Mouse (Mus musculus) brain, embryonic 18.5 days (tissue): ENCODE results near the gene Bbs9.

Experiments
- DNase-seq: peaks from one replicate; pipeline ENCODE4 v3.0.0-alpha.2; 2012; ENCODE audit warnings: low read depth, low spot score

Bbs9 gene

GRCm38 (mm10) chr9:22748617-22749016 lies 273.1 kb downstream of the Bbs9 start:
- DNase-seq: no peak

DNA sequence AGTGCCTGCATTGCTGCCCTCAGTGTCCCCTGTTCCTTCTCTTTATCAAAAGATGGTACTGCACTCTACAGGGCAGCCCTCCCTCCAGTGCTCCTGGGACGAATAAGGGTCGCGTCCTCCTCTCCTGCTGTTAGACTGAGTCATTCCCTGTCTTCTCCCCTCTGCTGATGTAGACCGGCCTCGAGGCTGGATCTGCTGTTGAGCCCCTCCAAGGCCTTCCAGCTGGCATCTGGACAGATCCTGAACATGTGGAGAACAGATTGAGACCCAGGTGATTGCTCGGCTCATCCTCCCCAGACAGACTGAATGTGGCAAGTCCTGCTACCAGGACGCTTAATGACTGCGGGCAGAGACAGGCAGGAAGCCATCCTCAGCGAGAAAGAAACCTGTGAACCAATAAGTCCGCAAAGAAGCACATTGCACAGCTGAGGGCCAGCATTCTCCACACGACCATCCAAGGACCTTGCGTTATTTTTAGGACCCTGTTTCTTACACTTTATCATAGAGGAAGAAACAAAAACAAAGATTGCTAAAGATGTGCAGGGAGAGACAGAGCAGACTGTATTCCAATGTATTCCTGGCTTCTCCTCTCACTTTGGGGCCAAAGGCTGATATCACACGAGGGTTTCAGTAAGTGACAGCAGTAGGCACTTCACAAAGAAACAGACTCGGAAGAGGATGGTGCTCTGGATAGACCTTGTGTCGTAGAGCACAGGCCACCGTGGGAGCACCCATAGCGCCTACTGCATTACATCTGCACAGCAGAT lies 275.4 kb downstream of the Bbs9 start:
- no peak for DNase-seq

- no peak for DNase-seq
Measured at GRCm38 (mm10) chr9:22751546-22751929, 276.0 kb downstream of the Bbs9 start.

- peak; percentile 18 for DNase-seq
Measured at GRCm38 (mm10) chr9:22754081-22754672, 278.7 kb downstream of the Bbs9 start.

GRCm38 (mm10) chr9:22758487-22758886 lies 283.0 kb downstream of the Bbs9 start:
- no peak for DNase-seq

DNA sequence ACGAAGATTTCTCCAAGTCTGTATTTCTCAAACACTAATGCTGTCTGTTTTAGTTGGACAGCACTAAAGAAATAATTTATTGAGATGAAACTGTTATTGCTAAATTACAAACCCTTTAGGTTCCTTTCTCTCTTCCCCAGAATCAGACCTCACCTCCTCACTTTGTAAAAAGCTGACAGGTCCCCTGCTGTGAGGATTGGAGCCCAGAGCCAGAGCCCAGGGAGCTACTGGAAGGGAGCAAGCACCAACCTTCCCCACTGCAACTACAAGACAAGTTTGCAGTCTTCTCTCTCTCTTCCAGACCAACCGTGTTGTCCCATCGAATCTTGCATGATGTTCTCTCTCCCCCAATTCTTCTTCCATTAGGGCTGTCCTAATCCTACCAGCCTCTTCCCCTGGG lies 283.7 kb downstream of the Bbs9 start:
- no peak for DNase-seq

DNA sequence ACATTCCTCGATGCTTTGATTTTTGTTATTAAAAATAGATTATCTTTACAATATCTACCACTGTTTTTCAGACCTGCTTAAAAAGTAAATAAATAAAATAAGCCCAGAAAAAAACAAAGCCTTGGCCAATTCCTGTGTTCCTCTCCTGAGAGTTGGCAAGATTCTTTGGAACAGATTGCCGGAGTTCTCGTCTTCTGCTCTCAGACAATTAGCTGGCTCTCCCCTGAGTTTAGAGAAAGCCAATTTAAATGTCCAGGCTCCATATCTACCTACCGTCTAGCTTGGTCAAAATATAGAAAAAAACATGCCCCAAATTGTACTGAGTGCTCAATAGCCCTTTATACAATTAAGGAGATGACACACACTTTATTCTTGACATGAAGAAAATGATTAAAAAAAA lies 284.9 kb downstream of the Bbs9 start:
- no peak for DNase-seq

GRCm38 (mm10) chr9:22761487-22761886 lies 286.0 kb downstream of the Bbs9 start:
- DNase-seq: no peak

- DNase-seq: no peak
Measured at GRCm38 (mm10) chr9:22765618-22766220, 290.2 kb downstream of the Bbs9 start.

- no peak for DNase-seq
Measured at GRCm38 (mm10) chr9:22767154-22767553, 291.6 kb downstream of the Bbs9 start.

DNA sequence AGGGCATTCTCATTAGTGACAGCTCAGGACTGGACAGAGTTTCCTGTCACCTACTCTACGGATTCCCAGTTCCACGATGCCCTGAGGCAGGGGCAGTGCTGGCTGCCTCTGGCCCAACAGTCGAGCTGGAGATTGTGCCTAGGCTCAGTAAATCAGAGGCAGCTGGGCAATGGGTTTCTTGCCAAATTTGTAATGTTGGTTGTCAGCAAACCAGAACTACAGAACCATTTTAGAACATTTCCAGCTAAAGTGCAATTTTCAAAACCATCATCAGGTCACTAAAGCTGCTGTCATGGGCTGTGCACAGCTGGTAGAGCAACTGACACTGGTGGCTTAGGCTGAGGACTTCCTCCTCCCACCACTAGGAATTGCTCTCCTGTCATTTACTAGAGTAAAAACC lies 292.3 kb downstream of the Bbs9 start:
- DNase-seq: no peak

DNA sequence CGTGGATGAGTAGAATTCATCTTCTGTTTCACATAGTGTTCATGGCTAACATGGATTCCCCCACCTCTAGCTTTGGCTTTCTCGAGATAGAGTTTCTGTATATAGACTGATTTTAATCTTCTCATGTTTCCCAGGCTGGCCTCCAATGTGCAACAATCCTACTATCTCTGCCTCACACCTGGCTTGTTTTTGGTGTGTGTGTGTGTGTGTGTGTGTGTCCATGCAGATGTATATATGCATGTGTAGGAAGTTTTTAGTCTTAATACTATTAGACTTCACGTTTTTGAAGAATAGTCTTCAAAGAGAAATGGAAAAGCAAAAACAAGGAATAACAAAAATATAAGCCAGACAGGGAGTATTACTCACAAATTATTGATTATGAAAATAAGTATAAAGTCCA lies 296.3 kb downstream of the Bbs9 start:
- DNase-seq: no peak

DNA sequence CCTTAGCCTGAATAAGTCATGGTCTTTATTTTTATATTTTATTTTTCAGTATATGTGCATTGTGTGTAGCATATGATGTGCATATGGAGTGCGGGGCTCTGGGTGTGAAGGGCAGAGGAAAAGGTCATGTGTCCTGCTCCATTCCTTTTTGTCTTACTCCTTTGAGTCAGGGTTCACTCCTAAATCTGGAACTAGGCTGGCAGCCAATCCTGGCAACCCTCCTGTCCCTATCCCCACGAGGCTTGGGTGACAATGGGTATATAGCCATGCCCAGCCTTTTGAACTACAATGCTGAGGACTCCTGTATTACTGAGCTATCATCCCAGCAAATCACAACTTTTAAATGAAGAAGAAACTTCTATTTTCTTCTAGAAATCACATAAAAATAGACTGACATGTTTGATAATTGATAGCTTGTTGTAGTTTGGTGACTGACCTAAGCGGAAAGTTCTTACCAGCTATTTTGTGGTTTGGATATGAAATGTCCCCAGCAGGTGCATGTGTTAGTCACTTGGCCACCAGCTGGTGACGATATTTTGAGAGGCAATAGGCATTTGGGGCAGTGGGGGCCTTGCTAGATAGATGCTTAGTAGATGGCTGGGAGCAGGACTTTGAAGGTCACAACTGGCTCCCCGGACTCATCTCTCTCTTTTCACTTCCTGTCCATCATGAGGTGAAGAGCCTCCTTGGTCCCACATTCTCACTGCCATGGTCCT lies 300.9 kb downstream of the Bbs9 start:
- DNase-seq: no peak

GRCm38 (mm10) chr9:22777425-22777824 lies 301.9 kb downstream of the Bbs9 start:
- DNase-seq: no peak

- DNase-seq: no peak
Measured at GRCm38 (mm10) chr9:22779631-22780030, 304.1 kb downstream of the Bbs9 start.

DNA sequence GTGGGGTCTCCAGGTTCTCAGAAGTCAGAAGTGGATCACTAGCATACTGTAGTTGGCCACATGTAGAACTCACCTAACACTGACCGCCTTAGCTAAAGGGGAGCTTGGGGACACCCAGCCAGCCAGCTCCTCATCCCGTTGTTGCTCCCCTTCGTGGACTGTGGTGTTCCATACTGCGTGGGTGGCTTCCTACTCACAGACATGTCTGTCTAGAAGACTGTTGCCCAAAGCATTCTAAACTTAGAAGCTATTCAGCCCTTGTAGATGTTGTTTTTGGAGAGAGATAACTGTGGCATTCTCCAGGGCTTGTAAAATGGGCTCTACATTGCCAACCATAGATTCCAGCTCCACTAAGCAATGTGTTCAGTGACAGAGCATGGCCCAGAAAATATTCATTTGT lies 310.5 kb downstream of the Bbs9 start:
- no peak for DNase-seq

DNA sequence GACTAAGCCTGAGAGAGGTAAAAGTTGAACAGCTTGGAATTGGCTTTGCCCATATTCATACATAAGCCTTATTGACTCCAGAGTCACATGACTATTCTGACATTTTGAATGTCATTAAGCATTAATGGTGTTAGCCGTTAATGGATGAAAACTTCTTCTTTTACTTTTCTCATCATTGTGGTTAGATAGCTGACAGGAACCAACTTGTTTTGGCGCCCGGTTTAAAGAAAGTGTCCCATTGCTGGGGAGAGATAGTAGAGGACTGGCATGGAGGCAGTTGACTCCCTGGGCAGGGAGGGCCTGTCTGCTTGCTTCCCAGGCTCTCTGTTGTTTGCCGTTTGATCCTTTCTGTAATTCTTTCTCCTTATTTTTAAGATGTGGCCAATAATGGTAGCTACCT lies 312.9 kb downstream of the Bbs9 start:
- no peak for DNase-seq

DNA sequence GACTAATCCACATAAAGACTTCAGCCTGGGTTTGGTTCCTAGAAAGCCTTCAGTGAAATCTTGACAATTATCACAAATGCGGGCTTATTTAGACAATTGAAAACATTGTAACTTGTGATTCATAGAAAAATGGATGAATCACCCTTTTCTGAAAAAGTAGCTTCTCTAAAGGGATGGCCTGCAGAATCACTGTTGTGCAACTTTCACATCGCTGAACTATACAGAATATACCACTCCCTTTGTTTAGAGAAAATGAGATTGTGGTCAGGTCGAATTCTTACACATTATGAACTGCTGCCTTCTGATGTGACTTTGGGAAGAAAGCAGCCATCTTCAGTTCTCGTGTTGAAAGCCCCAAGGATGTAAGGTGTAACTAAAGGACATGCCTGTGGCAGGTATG lies 313.3 kb downstream of the Bbs9 start:
- DNase-seq: no peak

DNA sequence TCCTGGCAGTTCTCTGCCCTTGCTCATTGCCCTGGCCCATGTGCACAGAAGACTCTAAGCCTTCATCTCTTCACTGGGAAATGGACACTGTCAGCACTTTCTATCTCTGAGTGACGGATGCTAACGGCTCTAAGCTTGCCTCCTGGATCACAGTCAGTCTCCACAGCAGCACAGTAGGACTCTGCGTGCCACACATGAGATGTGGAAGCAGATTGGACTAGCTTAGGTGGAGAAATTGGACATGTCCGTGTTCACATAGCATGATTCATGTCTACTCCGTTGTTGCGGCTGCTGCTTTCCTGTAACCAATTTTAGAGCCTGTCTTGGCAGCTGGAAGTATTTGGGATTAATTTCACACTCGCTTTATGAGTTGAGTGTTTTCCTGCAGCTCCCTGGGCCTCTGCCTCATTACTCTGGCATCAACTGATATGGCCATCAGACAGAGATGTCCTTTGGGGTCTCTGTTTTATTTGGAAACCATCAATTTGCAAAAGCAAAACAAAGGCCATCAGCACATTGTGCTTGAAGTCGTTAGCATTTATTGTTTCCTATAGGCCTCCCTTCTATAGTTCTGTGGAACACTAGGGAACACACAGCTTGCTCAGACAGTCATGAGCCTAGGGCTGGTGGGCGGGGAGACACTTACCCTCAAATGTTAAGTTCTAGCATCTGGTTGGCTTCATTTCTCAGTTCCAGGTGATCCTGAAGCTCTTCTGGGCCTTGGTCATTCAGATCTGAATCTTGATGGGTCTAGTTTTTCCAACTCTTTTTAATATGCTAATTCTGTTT lies 314.1 kb downstream of the Bbs9 start:
- no peak for DNase-seq

DNA sequence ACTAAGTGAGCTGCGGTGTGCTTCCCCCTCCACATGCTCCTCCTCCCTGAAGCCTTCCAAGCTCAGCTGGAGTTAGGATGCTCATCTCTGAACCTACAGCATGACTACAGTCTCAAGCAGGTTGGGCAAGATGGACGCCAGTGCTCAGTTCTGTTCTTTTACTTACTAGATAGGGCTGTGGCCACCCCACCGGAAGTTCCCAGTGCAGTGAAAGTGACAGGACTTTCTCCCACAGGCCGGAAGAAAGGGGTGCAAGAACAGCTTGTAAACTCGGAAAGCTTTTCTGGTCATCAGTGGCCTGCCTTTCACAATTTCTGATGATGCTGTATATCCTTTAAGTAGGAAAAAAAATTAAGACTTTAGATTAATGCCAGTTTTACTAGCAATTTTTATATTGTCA lies 315.7 kb downstream of the Bbs9 start:
- no peak for DNase-seq

- DNase-seq: no peak
Measured at GRCm38 (mm10) chr9:22791750-22792149, 316.2 kb downstream of the Bbs9 start.

DNA sequence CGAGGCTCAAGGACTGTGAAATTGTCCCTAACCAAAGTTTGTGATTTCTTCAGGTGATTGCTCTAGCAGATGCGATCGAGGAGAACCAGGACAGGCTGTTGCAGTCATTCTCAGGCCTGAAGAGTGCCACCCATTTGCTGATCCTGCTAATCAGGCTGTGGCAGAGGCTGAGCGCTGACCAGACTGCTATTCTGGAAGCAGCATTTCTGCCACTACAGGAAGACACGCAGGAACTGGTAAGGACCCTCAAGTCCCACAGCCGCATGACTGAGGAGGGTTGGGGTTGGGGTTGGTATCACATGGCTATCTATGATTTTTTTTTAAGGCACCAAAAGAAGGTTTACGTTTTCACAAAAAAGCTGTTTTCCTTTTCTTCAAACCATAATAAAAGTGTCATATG lies 318.2 kb downstream of the Bbs9 start:
- no peak for DNase-seq
